Mouse (Mus musculus): Measurements from ENCODE around the gene Ntm. TPM values are rescaled to one million over a fixed set of nuclear protein-coding genes. Genes with fewer than 3 reads are reported as not detected.

Gene Ntm
- polyA plus RNA-seq, 1 experiment from 2014 or later: 0.76 TPM

DNA sequence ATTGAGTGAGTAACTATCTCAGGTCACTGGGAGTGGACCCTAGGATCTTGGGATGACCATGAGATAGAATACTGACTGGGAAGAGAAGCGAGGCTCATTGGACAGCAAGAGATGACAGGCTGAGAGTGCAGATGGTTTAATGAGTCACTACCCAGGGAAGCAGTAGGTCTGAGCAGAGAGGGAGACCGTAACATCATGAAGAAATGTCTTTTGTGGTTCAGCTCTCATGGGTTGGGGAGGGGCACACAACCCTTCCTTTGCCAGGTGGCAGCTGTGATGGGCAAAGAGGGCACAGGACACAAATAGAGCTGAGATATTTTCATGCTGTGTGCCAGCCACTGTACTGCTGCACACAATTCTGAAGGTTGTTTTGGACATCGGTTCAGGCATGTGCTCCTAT is 724.0 kb downstream of the Ntm start:
- Histone ChIP-seq H3K27me3 (replicated peaks; ENCODE audit: insufficient read depth, low read length) (no peaks in the 10 kb centered on the region), H3K9ac (replicated peaks; ENCODE audit: low read depth) (no peak overlapping the region), H3K27ac (ENCODE audit: low read length) (no peak overlapping the region), H3K4me2 (replicated peaks; ENCODE audit: low read depth, low read length) (no peak overlapping the region), H3K4me3 (ENCODE audit: low read depth, low read length) (no peak overlapping the region), H3K4me1 (ENCODE audit: insufficient read depth, low read depth, low read length) (no peaks in the 10 kb centered on the region), H3K9me3 (ENCODE audit: low read length) (no peaks in the 10 kb centered on the region), H3K36me3 (ENCODE audit: insufficient read depth, low read length) (no peaks in the 10 kb centered on the region)
- ATAC-seq (no peak), DNase-seq (ENCODE audit: low spot score) (no peak)
- 87% methylated on average over 3 of the region's 3 CpGs for WGBS
- no peak for TF ChIP-seq CTCF (IDR thresholded peaks at IDR 0.05)
- TF ChIP-seq EP300 (IDR thresholded peaks at IDR 0.05): no peak

DNA sequence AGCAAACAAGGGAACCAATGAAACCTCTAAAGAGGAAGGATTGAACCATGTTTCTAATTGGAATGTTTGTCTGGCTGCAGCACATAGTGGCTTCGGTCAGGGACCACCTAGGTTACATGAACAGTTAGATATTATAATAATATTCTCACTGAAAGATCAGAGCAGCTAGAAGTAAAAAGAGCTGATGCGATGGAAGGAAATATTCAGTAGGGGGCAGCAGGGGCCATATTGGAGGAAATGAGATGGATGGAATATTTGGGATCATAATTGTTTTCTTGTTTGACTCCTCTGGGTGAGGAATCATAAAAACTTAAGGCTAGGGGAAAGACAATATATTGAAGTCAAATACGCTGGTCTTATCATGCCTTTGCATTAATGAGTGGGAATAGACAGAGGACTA is 726.2 kb downstream of the Ntm start:
- Histone ChIP-seq H3K9me3 (ENCODE audit: low read length) (no peaks in the 10 kb centered on the region), H3K27me3 (replicated peaks; ENCODE audit: insufficient read depth, low read length) (no peaks in the 10 kb centered on the region), H3K4me1 (ENCODE audit: insufficient read depth, low read depth, low read length) (no peaks in the 10 kb centered on the region), H3K27ac (ENCODE audit: low read length) (no peak overlapping the region), H3K36me3 (ENCODE audit: insufficient read depth, low read length) (no peaks in the 10 kb centered on the region), H3K4me2 (replicated peaks; ENCODE audit: low read depth, low read length) (no peak overlapping the region), H3K9ac (replicated peaks; ENCODE audit: low read depth) (no peak overlapping the region), H3K4me3 (ENCODE audit: low read depth, low read length) (no peak overlapping the region)
- 78% methylated on average over 3 of the region's 3 CpGs for WGBS
- ATAC-seq (no peak), DNase-seq (ENCODE audit: low spot score) (no peak)
- TF ChIP-seq EP300 (IDR thresholded peaks at IDR 0.05) (no peak), CTCF (IDR thresholded peaks at IDR 0.05) (no peak; the same call in 1 of the 2 replicates)

DNA sequence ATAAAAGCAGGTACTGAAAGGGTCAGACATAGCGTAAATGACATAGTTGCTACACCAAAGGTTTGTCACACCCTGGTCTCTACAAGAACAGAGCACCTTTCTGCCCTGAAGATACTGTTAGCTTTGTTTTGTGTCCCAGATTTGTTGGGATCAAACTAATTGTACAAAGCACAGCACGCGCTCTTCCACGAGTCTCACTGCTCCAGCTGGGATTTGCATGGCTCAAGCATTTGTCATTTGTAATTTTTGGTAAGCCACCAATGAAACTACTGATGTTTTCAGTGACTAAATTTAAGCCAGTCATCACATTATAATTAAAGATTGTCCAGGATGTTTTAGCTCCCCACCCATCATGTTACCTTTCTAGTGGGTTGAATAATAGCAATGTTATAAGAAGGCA is 735.2 kb downstream of the Ntm start:
- H3K9me3 ChIP-seq (ENCODE audit: low read length): no peaks in the 10 kb centered on the region
- H3K9ac ChIP-seq (replicated peaks; ENCODE audit: low read depth): no peak overlapping the region
- TF ChIP-seq EP300 (IDR thresholded peaks at IDR 0.05): no peak
- no peak for TF ChIP-seq CTCF (IDR thresholded peaks at IDR 0.05)
- ATAC-seq: no peak
- WGBS: 88% methylated on average over 4 of the region's 4 CpGs
- no peaks in the 10 kb centered on the region for H3K36me3 ChIP-seq (ENCODE audit: insufficient read depth, low read length)
- no peak overlapping the region for H3K4me2 ChIP-seq (replicated peaks; ENCODE audit: low read depth, low read length)
- no peak overlapping the region for H3K27ac ChIP-seq (ENCODE audit: low read length)
- H3K4me3 ChIP-seq (ENCODE audit: low read depth, low read length): no peak overlapping the region
- no peaks in the 10 kb centered on the region for H3K27me3 ChIP-seq (replicated peaks; ENCODE audit: insufficient read depth, low read length)
- DNase-seq (ENCODE audit: low spot score): no peak
- no peaks in the 10 kb centered on the region for H3K4me1 ChIP-seq (ENCODE audit: insufficient read depth, low read depth, low read length)

DNA sequence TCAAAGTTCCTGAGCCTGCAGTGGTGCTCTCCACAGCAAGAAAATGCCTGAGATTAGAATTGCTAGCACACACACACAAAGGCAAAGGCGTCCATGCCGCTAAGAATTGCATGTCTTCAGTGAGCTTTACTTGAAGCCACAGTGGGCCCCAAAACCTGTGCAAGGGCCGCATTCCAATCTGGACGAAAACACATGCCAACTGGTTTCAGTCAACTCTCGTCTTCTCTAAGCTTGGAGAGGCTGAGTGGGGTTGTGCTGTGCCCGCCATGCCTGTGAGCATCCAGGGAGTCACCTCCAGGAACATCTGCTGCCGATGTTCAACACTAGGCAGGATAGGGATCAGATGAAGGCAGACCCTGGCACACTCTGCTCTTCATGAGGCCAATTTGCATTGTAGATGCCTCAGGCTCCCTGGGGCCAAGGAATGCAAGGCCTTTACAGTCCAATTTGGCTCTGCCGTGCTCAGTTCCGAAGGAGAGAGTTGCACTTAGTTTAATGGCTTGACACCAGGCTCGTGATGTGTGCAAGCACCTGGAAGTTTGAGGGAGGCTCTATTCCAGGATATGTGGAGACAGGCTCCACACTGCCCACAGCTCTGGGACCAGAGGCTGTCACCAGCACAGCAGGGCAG is 739.9 kb downstream of the Ntm start:
- Histone ChIP-seq H3K9me3 (ENCODE audit: low read length) (no peaks in the 10 kb centered on the region), H3K4me1 (ENCODE audit: insufficient read depth, low read depth, low read length) (no peaks in the 10 kb centered on the region), H3K36me3 (ENCODE audit: insufficient read depth, low read length) (no peaks in the 10 kb centered on the region), H3K4me3 (ENCODE audit: low read depth, low read length) (no peak overlapping the region), H3K4me2 (replicated peaks; ENCODE audit: low read depth, low read length) (no peak overlapping the region), H3K27ac (ENCODE audit: low read length) (no peak overlapping the region), H3K9ac (replicated peaks; ENCODE audit: low read depth) (no peak overlapping the region), H3K27me3 (replicated peaks; ENCODE audit: insufficient read depth, low read length) (no peaks in the 10 kb centered on the region)
- DNase-seq (ENCODE audit: low spot score) (no peak), ATAC-seq (no peak)
- TF ChIP-seq EP300 (IDR thresholded peaks at IDR 0.05) (no peak), CTCF (IDR thresholded peaks at IDR 0.05) (no peak)
- WGBS: 72% methylated on average over 10 of the region's 10 CpGs

DNA sequence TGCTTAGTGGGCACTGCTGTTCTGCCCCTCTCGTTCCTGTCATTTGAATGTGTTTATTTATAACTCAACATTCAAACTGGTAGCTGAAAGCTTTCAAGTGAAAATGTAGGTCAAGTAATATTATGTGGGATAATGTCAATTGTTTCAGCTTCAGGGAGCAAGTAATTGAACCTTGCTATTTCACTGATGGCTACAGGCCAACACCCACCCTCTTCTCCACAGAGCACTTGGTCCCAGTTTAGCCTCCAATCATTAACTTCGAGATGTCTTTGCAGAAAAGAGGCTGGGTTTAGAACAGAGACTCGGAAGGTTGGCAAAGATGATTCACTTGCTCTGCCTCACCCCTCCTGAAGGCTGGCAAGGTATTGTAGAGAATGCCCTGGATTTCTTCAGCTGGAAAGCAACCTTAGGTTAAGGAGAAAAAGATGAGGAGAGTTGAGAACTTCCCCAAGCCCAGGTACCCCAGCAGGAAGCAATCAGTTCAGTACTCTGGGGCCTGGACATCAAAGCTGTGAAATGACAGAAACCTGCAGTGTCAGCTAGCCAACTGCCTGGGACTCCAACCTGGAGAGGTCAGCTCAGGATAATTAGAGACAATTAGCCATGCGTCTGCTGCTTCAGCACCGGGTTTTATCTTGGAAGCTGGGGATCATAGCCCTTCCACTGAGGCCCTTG is 741.9 kb downstream of the Ntm start:
- Histone ChIP-seq H3K27ac (ENCODE audit: low read length) (no peak overlapping the region), H3K4me3 (ENCODE audit: low read depth, low read length) (no peak overlapping the region), H3K9ac (replicated peaks; ENCODE audit: low read depth) (no peak overlapping the region), H3K36me3 (ENCODE audit: insufficient read depth, low read length) (no peaks in the 10 kb centered on the region), H3K4me1 (ENCODE audit: insufficient read depth, low read depth, low read length) (no peaks in the 10 kb centered on the region), H3K9me3 (ENCODE audit: low read length) (no peaks in the 10 kb centered on the region), H3K4me2 (replicated peaks; ENCODE audit: low read depth, low read length) (no peak overlapping the region), H3K27me3 (replicated peaks; ENCODE audit: insufficient read depth, low read length) (no peaks in the 10 kb centered on the region)
- ATAC-seq: no peak
- DNase-seq (ENCODE audit: low spot score): no peak
- WGBS: 23% methylated on average over 5 of the region's 5 CpGs
- no peak for TF ChIP-seq EP300 (IDR thresholded peaks at IDR 0.05)

DNA sequence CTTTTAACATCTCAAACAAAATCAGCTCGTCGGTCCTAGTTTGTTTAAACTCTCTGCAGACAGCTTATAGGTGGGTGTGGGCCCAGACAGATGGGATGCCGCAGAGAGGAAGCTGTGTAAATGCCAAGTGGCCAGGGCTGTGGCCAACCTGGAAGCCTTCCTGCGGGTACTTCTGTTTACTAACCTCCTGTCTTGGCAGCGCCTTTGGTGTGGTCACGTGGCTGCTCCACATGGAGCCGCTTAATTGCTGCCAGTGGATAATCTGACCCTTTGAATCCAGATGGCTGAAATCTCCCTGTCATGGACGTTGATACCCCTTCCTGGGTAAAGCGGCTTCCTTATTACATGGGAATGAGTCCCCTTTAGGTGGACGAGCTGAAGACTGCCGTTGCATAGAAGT is 742.4 kb downstream of the Ntm start:
- DNase-seq (ENCODE audit: low spot score) (no peak), ATAC-seq (no peak)
- H3K27ac ChIP-seq (ENCODE audit: low read length): no peak overlapping the region
- no peaks in the 10 kb centered on the region for H3K36me3 ChIP-seq (ENCODE audit: insufficient read depth, low read length)
- no peak overlapping the region for H3K4me2 ChIP-seq (replicated peaks; ENCODE audit: low read depth, low read length)
- no peaks in the 10 kb centered on the region for H3K4me1 ChIP-seq (ENCODE audit: insufficient read depth, low read depth, low read length)
- H3K27me3 ChIP-seq (replicated peaks; ENCODE audit: insufficient read depth, low read length): no peaks in the 10 kb centered on the region
- no peak overlapping the region for H3K4me3 ChIP-seq (ENCODE audit: low read depth, low read length)
- TF ChIP-seq EP300 (IDR thresholded peaks at IDR 0.05) (no peak), CTCF (IDR thresholded peaks at IDR 0.05) (no peak)
- no peak overlapping the region for H3K9ac ChIP-seq (replicated peaks; ENCODE audit: low read depth)
- no peaks in the 10 kb centered on the region for H3K9me3 ChIP-seq (ENCODE audit: low read length)
- 35% methylated on average over 11 of the region's 11 CpGs for WGBS
